Mouse (Mus musculus) NIH3T3 (cell line): ENCODE data around the gene Akt3.

Source experiments
- DNase-seq: peaks from one replicate; pipeline ENCODE4 v3.0.0-alpha.2; 2012; ENCODE audit warnings: low read depth

Akt3 gene

DNA sequence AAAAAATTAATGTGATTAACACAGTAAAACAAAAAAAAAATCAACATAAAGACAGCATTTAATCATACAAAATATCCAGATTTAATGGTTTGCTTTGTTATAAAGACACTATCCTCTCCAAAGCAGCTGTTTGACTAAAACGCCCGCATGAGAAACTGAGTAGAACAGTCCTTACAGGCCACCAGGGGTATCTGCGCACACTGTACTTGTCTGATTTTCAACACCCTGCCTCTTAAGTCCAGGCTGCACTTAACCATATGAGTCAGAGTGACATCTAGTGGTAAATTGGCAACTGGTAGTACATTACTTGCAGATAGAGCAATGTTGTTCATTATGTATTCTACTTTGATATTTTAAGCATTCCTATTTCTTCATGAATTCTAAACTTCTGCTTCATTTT, 69.3 kb downstream of the Akt3 start:
- DNase-seq, result peak; percentile 81

DNA sequence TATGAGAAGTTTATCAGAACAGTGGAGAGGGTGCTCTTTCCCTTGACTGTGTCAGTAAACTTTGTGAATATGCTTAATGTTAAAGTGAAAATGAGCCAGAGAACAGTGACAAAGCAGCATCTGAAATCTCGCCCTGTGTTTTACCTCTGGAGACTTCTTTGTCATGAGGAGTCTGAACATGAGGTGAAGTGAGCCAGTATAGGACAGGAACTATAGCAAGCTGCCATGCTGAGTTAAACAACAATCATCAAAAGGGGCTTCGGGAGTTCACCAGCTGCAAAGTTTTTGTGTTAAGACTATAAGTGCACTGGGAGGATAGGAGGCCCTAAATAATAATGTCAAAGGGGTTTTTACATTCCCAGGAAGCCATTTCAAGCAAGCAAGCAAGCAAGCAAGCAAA, 71.3 kb downstream of the Akt3 start:
- DNase-seq, result no peak

DNA sequence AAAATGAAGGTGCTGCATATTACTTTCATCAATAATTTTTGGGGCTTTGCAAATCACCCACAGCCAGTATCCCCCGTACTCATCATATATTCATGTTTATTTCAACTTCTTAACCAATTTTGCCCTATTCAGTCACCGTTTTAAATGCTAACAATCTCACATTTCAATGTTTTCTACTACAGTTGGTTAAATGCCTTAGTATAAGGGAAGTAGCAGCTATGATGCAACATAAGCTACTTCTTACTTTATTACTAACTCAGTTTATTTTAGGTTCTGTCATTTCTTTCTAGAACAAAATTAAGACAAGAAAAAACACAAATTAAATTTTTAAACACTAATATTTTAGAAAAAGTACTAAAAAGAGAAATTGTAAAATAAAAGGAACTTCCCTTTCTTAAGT, 78.4 kb downstream of the Akt3 start:
- no peak for DNase-seq

DNA sequence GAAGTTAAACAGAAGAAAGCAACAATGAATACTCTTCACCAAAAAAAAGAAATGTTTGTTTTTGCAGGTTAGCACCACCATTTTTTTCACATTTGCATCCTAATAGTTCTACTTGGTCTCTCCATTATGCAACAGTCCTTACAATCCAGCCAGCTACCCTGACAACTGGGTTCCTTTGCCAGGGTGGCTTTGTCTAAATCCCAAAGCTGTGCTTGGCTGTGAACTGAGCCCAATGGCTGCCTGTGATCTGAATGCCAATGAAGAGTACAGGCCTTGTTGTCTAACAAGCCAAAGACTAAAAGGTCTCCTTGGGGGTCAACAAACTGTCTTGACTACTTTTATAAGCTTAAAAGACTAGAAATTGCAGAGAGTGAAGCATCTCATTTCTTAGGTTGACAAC, 82.6 kb downstream of the Akt3 start:
- DNase-seq, result no peak

DNA sequence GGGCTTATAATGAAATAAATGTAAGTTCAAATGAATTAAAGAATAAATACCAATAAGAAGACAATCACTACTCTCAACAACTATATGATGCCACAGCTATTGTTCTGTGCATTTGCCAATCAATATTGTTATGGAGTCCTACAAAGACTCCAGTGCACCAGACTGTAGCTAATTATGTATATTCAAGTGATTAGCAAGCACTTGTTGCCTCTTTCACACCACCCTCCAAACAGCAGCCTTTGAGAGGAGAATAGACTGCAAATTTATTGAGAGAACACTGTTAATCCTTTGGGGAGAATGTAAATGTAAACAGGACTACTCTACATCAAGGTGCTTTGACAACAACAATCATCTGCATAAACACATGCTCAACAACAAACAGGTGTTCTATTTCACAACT, 86.7 kb downstream of the Akt3 start:
- no peak for DNase-seq

DNA sequence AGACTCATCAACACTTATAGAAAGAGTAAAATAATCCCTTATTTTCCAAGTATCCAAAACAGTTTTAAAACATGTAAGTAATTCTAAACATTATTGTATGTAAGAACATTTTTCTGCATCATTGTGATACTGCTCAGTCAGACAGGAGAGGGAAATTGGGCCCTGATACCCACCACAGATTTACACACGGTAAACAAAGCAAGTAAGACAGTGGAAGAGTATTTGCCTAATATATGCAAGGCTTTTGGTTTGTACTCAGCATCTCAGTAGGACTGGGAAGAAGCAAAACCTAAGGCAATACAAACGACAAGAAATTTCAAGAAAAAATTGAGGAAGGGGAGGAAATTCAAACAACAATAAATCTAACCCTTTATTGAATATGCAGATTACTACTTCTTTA, 92.2 kb downstream of the Akt3 start:
- no peak for DNase-seq

DNA sequence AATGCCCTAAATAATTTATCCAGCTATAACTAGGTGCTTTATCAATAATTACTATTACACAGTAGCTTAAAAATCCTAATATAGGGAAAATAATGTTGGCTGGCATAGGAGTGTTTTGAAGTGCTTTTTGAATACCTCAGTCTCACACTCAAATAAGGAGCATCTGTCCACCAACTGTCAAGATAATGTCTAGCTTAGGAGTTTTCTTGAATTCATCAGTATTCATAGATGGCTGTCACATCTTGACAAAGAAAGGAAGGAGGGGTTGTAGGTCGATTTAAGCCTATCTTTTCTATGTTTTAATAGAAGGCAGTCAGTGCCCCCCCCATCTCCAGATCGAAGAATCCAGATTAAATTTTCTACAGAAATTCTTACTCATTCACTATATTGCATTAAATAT, 92.7 kb downstream of the Akt3 start:
- no peak for DNase-seq

DNA sequence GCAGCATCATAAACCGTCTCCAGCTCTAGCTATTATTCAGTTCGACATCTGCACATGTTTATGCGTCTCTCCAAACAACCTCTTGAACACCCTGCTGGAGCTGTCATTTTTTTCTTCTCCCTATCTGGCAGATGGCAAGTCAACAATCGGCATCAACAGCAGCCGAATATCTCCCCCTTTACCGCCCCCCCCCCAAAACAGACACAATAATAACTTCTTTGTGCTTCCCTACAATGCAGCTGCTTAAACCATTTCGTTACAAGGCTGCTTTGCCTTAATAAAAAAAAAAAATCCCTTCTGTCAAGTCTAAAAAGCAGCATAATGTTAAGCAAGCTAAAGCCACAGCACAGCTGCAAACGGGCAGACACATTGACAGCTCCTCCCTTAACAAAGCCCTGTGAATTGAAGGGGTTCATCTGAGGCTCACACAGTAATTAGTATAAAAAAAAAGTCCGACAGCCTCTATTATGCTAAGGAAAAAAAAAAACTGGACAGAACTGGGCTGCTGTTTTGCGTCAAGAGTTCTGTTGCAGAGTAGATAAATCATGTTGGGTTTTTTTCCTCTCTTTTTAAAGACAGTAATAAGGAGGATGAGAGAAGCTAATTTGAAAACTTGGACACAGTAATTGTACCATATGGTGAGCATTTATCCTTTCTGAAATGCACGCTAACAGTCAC, 107.5 kb downstream of the Akt3 start:
- no peak for DNase-seq

DNA sequence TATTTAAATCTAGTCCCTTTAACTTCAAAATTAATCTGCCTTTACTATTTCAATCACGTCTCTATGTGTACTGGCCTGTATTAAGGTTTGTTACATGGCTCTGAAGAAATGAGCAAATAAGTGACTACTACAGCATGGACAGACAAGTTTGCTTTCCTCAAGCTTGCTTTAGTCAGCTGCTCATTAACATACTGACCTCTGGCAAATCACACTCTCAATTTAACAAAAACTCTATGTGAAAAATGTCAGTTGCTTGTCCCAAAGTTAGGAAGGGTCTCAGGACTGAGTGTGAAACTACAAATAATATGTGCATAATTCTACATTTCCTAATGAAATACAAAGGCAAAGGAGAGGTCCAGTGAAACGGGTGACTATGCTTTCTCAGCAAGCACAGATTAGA, 109.3 kb downstream of the Akt3 start:
- no peak for DNase-seq

DNA sequence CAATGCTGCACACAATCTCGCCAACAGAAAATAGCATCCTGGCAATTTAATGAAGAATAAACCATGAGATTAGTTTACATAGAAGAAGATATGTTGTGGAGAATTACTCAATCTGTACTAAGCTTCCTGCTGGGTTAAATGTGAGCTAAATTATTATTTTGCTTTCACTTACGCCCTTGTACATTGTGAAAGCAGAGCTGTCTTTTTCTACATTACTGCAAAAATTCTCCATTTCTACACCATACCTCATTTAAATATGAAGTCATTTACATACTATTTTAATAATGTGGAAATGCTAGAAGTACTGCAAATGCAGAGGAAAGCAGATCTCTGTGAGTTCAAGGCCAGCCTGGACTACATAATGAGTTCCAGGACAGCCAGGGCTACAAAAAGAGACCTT, 116.5 kb downstream of the Akt3 start:
- no peak for DNase-seq

DNA sequence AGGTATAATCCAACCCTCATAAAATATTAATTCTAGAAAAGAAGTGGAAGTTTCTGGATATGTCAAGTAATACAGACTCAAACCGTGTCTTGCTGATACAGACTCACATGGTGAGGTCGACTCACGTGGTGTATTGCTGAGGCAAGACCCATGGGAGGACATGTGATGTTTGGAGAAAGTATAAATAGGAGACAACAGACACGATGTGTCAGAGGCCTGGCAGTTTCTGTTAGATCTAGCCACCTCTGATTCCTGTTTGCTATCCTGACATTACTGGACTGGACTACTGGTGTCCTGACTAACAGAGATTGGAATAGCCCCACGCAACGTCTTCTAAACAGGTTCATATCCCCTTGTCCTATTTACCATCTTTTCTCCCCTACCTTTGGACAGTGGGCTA, 118.4 kb downstream of the Akt3 start:
- DNase-seq, result peak; percentile 41

DNA sequence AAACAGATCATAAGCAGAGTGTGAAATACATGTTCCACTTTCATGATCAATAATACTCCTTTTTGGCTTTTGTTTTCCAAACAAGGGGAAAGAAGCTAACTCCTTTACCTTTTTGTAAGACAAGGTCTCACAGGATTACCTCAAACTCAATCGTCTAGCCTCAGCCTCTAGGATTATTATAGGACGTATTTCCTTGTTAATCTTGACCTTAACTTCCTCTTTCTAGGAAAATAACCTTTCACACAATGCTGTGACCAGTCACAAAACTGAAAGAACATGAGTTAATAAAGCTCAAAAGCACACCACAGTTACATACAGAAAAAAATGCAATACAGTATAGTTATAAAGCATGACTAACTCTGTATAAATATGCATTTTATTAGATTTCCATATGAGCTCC, 126.5 kb downstream of the Akt3 start:
- no peak for DNase-seq

DNA sequence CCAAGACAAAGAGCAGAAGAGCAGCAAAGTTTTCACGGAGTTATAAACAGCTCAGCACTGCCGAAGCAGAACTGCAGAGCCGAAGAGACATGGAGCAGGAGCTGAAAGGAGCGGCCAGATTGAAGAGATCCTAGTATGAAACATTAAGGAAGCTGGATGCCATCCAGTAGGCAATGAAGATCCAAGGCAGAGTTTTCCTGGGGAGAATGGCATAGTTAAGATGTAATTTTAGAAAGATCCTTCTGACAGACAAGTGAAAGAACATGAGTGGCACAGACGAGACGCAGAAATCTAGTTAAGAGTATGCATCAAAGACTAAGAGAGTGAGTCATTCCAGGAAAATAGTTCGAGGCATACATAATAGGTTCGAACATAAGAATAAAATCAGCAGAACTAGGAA, 131.3 kb downstream of the Akt3 start:
- DNase-seq, result peak; percentile 7

DNA sequence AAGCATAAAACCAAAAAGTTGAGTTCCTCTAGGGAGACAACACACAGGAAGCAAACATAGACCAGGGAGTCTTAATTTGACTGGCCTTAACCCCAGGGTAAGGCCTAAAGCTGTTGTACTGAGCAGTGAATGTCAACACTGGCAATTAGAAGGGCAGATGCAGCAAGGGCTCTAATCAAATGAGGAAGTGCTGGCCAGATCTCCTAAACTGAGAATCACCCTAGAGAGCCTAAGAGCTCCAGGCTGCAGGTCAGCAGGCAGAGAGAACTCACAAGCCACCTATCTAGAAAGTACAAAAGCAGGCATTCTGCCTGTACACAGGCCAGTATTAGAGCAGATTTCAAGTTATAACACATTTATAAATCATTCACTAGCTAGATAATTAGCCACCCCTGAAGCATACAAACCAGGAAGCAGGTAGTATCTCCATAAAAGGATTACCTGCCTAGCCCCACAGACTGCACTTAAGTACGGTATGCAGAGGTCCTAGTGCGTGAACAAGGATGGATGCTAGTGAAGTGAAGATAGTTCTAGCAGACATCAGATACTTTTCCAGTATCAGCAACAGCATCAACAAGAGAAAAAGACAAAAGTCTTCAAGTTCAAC, 147.2 kb downstream of the Akt3 start:
- no peak for DNase-seq

DNA sequence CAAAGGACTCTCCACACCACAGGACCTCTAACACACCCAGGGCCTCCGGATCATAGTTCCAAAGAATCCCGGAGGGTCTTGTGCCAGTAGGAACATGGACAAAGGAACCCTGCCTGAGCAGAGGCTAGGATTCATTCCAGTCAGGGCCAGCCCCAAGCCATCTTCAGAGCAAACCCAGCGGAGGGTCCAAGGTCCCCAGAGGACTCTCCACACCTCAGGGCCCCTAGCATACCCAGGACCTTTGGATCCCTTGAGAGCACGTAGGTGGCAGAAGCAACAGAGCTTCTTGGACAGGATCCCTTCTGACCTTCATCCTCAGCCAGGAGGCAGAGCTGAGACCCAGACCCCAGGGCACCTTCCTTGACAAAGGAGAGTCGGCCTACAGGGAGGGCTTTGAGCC, 167.5 kb downstream of the Akt3 start:
- no peak for DNase-seq

DNA sequence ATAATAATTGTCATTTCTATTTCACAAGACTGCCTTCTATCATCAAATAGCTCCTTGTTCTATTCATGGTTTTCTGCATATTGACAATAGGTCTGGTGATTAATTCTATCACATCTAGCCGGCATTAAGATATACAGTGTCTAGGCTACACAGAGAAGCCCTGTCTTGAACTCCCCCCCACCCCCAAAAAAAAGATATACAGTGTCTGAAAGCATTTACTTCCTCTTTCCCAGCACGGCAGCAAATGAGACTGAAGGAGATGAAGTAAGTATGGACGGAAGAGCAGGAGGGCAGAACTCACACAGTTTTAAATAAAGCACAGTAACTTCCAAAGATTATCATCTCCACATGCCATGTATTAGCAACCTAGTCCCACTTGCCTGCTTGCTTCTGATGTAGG, 168.5 kb downstream of the Akt3 start:
- no peak for DNase-seq

DNA sequence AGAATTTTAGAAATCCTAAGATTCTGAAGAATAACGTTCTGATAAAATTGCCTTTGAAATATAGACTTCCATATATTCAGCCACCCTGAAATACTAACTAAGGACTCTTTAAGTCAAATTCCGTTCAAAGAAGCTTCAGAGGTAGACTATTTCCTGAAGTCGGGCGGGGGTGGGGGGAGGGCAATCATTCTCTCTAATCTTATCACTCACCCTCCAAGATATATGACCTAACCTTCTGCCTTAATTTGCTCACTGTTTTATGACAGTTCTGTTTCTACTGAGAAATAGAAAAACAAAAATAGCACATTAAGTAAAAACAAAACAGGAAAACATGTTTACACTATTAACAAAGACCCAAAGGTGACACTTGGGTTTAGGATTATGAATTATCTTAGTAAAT, 169.0 kb downstream of the Akt3 start:
- no peak for DNase-seq

DNA sequence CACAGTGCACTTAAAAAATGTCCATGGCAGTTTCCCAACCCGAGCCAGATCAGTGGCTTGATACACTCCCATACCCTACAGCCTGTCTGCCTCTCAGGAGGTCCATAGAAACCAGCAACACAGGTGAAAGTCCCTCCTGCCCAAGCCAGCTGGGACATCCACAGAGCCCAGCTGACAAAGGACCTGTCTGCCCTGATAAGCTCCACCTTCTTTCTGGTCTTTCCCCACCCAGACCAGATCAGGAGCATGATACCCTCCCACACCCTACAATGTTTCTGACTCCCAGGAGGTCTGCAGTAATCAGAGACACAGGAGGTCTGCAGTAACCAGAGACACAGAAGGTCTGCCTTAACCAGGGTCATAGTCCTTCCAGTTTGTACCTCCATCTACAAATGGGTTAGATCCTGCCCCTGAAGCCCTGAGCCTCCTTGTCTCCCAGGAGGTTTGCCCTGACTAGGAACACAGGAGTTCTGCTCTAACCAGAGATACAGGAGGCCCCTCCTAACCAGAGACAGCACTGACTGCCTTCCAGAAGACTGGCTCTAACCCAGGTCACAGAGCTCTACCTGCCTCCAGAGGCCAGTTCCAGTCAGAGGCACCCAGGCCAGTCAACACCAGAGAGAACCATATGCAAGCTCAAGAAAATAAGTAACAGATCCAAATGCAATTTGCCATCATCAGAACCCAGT, 175.9 kb downstream of the Akt3 start:
- no peak for DNase-seq

DNA sequence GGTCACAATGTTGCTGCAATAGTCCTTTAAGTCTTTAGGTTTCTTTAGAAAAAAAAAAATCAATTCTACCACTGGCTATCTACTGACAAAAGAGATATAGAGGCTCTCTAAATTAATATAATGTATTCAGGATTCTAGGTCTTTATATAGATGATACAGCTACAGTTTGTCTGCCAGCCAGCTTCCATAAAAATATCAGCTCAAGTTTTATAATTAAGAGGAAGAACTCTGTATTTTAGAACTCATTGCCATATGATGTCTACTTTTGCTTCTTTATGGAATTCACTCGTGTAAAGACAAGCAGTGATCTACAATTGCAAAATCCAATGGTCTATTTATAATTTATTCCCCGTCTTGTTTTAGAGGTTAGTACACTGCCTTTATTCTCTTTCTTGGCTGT, 188.8 kb downstream of the Akt3 start:
- DNase-seq, result no peak

DNA sequence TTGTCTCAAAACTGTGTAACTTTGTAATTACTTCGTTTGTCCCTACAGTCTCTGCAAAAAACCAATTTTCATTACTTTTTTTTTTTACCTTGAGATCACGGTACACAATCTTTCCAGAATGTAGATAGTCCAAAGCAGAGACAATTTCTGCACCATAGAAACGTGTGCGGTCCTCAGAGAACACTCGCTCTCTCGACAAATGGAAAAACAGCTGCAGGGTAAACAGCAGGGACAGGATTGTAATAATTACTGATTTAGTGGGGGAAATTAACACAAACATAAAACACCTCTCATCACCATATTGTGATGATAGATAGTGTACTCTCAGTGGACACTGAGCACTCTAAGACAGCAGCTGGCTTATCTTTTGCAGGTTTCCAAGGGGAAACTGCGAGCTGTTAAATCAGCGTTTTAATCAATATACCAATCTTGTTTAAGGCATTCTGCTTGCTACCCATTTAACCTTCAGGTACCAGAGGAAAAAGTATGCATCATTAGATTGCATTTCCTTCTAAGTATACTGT, 190.8 kb downstream of the Akt3 start:
- no peak for DNase-seq

DNA sequence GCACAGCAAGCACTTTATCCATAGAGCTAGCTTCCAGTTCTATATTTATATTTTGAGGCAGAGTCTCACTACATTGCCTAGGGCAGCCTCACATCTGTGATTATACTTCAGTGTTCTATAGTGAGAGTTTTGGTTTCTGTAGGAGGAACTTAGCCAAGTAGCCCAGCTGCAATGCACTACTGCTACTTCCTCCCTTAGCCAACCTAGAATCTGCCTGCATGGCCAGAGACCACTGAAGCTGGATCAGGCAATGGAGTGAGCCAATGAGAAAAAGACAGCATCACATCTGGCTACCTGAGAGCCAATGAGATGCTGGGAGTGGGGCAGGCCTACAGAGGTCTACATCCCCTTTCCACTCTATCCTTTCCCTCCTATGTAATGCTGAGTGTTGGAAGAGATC, 192.3 kb downstream of the Akt3 start:
- DNase-seq, result no peak

DNA sequence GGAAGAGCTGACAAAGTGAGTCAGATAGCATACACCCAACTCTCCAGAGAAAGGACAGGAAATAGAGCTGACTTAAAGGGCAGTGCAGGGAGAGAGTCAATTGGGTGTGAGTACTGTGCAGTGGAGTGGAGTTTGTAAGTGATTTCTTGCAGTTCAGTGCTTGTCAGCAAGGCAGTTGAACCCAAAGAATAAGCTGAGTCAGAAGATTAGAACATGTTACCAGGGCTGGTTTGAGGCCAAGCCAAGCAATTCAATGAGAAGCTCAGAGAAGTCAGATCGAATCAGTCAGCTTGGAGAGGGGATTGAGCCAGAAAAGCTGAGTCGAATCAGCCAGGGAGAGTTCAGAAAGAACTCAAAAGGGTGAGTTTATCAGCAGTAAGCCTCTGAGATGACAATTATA, 196.2 kb downstream of the Akt3 start:
- peak; percentile 45 for DNase-seq

DNA sequence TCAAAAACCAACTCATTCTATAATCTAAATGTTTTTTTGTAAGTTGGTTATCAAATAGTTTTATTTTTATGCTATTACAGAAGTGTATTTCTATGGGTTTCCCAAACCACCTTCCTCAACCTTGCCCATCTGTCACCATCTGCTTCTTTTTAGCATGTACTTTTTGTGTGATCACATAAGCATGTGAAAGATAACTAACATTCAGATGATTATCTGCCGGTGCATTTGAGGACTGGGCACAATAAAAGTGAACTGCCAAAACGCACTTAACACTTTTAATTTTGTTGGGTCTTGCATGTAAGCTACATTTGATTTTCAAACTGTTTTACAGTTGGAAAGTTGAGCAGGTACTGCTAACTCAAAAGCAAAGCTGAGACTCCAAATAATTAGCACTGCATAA, 203.1 kb downstream of the Akt3 start:
- DNase-seq, result no peak
